Mouse (Mus musculus) thymus, adult 2 months (tissue): ENCODE measurements at regions not wholly inside any gene's neighbourhood (a gene's known extent, or its start where the extent isn't known, plus 50 kb on each side); places are given as distances from the start of the nearest gene placed in this dataset.
A peak's percentile ranks its signal among the peaks of the same experiment; 100 is the strongest.

ENCODE experiments used
- DNase-seq: peaks from one replicate; pipeline ENCODE4 v3.0.0; 2021
- H3K27ac ChIP-seq: fragments of 200-500 bp; 2 replicates; pipeline ENCODE4 v1.5.1; 2012; ENCODE audit warnings: low read length, control low read depth; ENCODE audit not compliant: control insufficient read depth, insufficient read depth
- H3K27me3 ChIP-seq: fragments of 200-500 bp; 2 replicates; pipeline ENCODE4 v1.6.1; 2012; ENCODE audit warnings: mild to moderate bottlenecking, low read length, moderate library complexity, mixed read lengths; ENCODE audit not compliant: control insufficient read depth, insufficient read depth
- H3K36me3 ChIP-seq: fragments of 200-500 bp; 2 replicates; pipeline ENCODE4 v1.6.1; 2012; ENCODE audit warnings: mild to moderate bottlenecking, low read length, moderate library complexity; ENCODE audit not compliant: control insufficient read depth, insufficient read depth
- H3K4me1 ChIP-seq: fragments of 200-500 bp; replicated peaks from 2 replicates; pipeline ENCODE4 v1.6.1; 2012; ENCODE audit warnings: low read length; ENCODE audit not compliant: control insufficient read depth, insufficient read depth
- H3K4me3 ChIP-seq: fragments of 200-500 bp; 2 replicates; pipeline ENCODE4 v1.5.1; 2012; ENCODE audit warnings: mild to moderate bottlenecking, low read length, control low read depth, moderate library complexity; ENCODE audit not compliant: control insufficient read depth, insufficient read depth
- CTCF ChIP-seq: fragments of 200-500 bp; IDR thresholded peaks from 2 replicates; pipeline ENCODE4 v1.5.1; 2012; ENCODE audit warnings: mild to moderate bottlenecking, control low read depth, low read length, moderate library complexity, borderline replicate concordance; ENCODE audit not compliant: control insufficient read depth, poor library complexity, insufficient read depth; ENCODE audit errors: extremely low read depth
- POLR2A ChIP-seq: fragments of 200-500 bp; IDR thresholded peaks from 2 replicates; pipeline ENCODE4 v1.6.1; 2012; ENCODE audit warnings: mild to moderate bottlenecking, low read length, control low read depth, moderate library complexity; ENCODE audit not compliant: control insufficient read depth, poor library complexity, insufficient read depth; ENCODE audit errors: extremely low read depth
- WGBS: fragments of 180-500 bp; shearing (Covaris S2); methylation state at CpG from one replicate; pipeline ENCODE4 v1.1.7; 2018; 5-methylcytosine and 5-hydroxymethylcytosine counted together

- WGBS = 80% methylated on average over 7 of the region's 7 CpGs
- H3K4me3 ChIP-seq = no peak overlapping the region
- H3K4me1 ChIP-seq = no peaks in the 10 kb centered on the region
- no peaks in the 10 kb centered on the region for H3K36me3 ChIP-seq
- no peaks in the 10 kb centered on the region for H3K27me3 ChIP-seq
- DNase-seq = no peak
- H3K27ac ChIP-seq = no peak overlapping the region
- TF ChIP-seq POLR2A (no peak), CTCF (no peak)
Observed at GRCm38 (mm10) chr1:30595122-30595730, 278.5 kb downstream of the Phf3 start.

GRCm38 (mm10) chr1:30594036-30594435, 279.7 kb downstream of the Phf3 start:
- 47% methylated on average over 1 of the region's 1 CpGs for WGBS
- TF ChIP-seq POLR2A (no peak), CTCF (no peak)
- no peak overlapping the region for H3K27ac ChIP-seq
- DNase-seq = no peak
- no peaks in the 10 kb centered on the region for H3K36me3 ChIP-seq
- no peaks in the 10 kb centered on the region for H3K4me1 ChIP-seq
- H3K27me3 ChIP-seq = no peaks in the 10 kb centered on the region
- no peak overlapping the region for H3K4me3 ChIP-seq

- DNase-seq = no peak
- no peak for TF ChIP-seq POLR2A
- TF ChIP-seq CTCF = no peak
- no peak overlapping the region for H3K4me3 ChIP-seq
- no peaks in the 10 kb centered on the region for H3K4me1 ChIP-seq
- 81% methylated on average over 4 of the region's 4 CpGs for WGBS
- H3K27me3 ChIP-seq = no peaks in the 10 kb centered on the region
- no peak overlapping the region for H3K27ac ChIP-seq
- H3K36me3 ChIP-seq = no peaks in the 10 kb centered on the region
Observed at GRCm38 (mm10) chr1:30590721-30591120, 283.0 kb downstream of the Phf3 start.

DNA sequence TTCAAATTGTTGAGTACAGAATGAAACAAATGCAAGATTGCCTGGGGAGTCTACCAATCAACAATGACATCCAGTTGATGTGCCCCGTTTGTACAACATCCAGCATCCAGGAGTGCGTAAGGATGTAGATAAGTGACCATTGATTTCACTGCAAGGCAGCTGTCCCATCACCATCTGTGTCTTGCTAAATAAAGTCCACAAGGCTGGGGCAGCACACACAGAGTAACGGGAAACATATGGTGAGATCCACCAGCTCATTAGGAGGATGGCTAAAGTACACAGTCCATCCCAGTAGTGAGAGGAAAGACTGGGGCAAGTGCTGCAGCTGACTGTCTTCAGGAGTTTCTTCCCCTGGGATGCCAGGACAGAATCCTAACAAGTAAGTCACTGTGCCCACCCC, 284.8 kb downstream of the Phf3 start:
- Histone ChIP-seq H3K4me1 (no peaks in the 10 kb centered on the region), H3K27me3 (no peaks in the 10 kb centered on the region), H3K27ac (no peak overlapping the region), H3K4me3 (no peak overlapping the region), H3K36me3 (no peaks in the 10 kb centered on the region)
- TF ChIP-seq CTCF (no peak), POLR2A (no peak)
- WGBS = 89% methylated on average over 3 of the region's 3 CpGs
- DNase-seq = no peak

- 62% methylated on average over 4 of the region's 4 CpGs for WGBS
- H3K27me3 ChIP-seq = no peaks in the 10 kb centered on the region
- TF ChIP-seq CTCF = no peak
- TF ChIP-seq POLR2A = no peak
- no peaks in the 10 kb centered on the region for H3K4me1 ChIP-seq
- no peak for DNase-seq
- H3K4me3 ChIP-seq = no peak overlapping the region
- no peaks in the 10 kb centered on the region for H3K36me3 ChIP-seq
- H3K27ac ChIP-seq = no peak overlapping the region
Observed at GRCm38 (mm10) chr1:30588336-30588735, 285.4 kb downstream of the Phf3 start.

DNA sequence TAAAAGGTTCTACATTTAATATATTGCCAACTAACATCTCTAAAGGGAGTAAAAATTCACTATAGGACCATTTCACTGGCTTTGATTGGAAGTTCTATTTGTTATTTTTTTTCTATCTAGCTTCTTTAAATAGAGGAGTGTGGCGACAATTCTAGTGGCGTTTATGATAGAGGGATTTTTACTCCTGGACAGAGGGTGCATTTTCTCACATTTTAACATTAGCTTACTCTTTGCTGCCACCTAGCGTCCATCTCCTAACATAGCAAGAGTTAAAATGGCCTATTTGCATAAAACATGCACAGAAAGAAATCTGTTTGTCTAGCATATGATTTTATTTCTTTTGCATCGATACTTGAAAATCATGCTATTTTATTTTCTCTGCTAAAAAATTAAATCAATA, 288.9 kb downstream of the Phf3 start:
- WGBS = 8% methylated on average over 4 of the region's 4 CpGs
- DNase-seq = peak; percentile 2
- Histone ChIP-seq H3K27me3 (no peaks in the 10 kb centered on the region), H3K4me1 (no peaks in the 10 kb centered on the region), H3K4me3 (no peak overlapping the region), H3K27ac (no peak overlapping the region), H3K36me3 (no peaks in the 10 kb centered on the region)
- TF ChIP-seq CTCF (no peak), POLR2A (no peak)

DNA sequence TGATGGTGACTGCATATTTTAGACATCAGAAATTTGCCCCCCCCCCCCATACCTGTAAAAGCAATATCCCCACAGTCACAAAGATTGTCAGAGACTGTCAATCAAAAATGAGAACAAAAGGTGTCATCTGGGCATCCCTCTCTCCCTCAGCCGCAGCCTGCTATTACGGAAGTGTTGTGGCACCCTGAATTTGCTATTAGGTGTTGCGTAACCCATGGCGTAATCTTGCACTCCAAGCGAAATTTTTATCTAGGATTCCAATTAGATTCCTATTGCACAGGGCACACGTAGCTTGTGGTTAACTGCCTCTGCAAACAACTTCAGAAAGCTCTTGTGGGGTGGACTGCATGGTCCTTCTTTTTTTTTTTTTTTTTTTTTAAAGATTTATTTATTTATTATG, 289.9 kb downstream of the Phf3 start:
- TF ChIP-seq POLR2A (no peak), CTCF (no peak)
- Histone ChIP-seq H3K27me3 (no peaks in the 10 kb centered on the region), H3K27ac (no peak overlapping the region), H3K4me1 (no peaks in the 10 kb centered on the region), H3K36me3 (no peaks in the 10 kb centered on the region), H3K4me3 (no peak overlapping the region)
- whole genome bisulfite sequencing = 81% methylated on average over 6 of the region's 6 CpGs
- no peak for DNase-seq
